Mouse (Mus musculus) hindbrain, embryonic 16.5 days (tissue): Measurements from ENCODE around the gene Ly6g5c. TPM values are rescaled to one million over a fixed set of nuclear protein-coding genes. Genes with fewer than 3 reads are reported as not detected.
A peak's percentile ranks its signal among the peaks of the same experiment; 100 is the strongest.

ENCODE experiments used
- ATAC-seq: fragments of 200-750 bp; cut with Nextera tagmentation; 2 replicates; pipeline ENCODE4 v1.8.0; 2017; ENCODE audit warnings: moderate TSS enrichment, moderate library complexity
- H3K27ac ChIP-seq: fragments of 300-500 bp; sonication (generic); 2 replicates; pipeline ENCODE4 v1.5.1; 2014; ENCODE audit warnings: low read depth, mild to moderate bottlenecking, control low read depth, low read length, moderate library complexity
- H3K27me3 ChIP-seq: fragments of 300-500 bp; sonication (generic); replicated peaks from 2 replicates; pipeline ENCODE4 v1.6.1; 2014; ENCODE audit warnings: low read length; ENCODE audit not compliant: control insufficient read depth, insufficient read depth
- H3K36me3 ChIP-seq: fragments of 300-500 bp; sonication (generic); 2 replicates; pipeline ENCODE4 v1.6.1; 2014; ENCODE audit warnings: mild to moderate bottlenecking, low read length, moderate library complexity, mixed read lengths; ENCODE audit not compliant: control insufficient read depth, insufficient read depth
- H3K4me1 ChIP-seq: fragments of 300-500 bp; sonication (generic); 2 replicates; pipeline ENCODE4 v1.6.1; 2014; ENCODE audit warnings: low read depth, low read length; ENCODE audit not compliant: control insufficient read depth, insufficient read depth
- H3K4me2 ChIP-seq: fragments of 300-500 bp; sonication (generic); 2 replicates; pipeline ENCODE4 v1.6.1; 2014; ENCODE audit warnings: mild to moderate bottlenecking, low read length, control low read depth, moderate library complexity
- H3K4me3 ChIP-seq: fragments of 300-500 bp; sonication (generic); 2 replicates; pipeline ENCODE4 v1.5.1; 2014; ENCODE audit warnings: mild to moderate bottlenecking, low read length, control low read depth, moderate library complexity
- H3K9ac ChIP-seq: fragments of 300-500 bp; sonication (generic); 2 replicates; pipeline ENCODE4 v1.6.1; 2014; ENCODE audit warnings: low read depth, mild to moderate bottlenecking, control low read depth, low read length, moderate library complexity
- H3K9me3 ChIP-seq: fragments of 300-500 bp; sonication (generic); 2 replicates; pipeline ENCODE4 v1.6.1; 2014; ENCODE audit warnings: mild to moderate bottlenecking, low read length, moderate library complexity; ENCODE audit not compliant: control insufficient read depth
- WGBS: fragments of 180-500 bp; shearing (Covaris S2); extraction: QIAGEN DNeasy Blood & Tissue Kit; methylation state at CpG from one replicate; pipeline ENCODE4 v1.1.7; 2014; 5-methylcytosine and 5-hydroxymethylcytosine counted together
- polyA plus RNA-seq: library from polyadenylated mRNA; unstranded; fragments of >200 nt; fragmentation: Nextera tagmentation; extraction: Ambion mirVana; gene quantifications from 2 replicates; pipeline ENCODE4 v1.2.1, GENCODE M21; 2015

Gene Ly6g5c
- polyA plus RNA-seq, 1 experiment from 2014 or later: not detected

DNA sequence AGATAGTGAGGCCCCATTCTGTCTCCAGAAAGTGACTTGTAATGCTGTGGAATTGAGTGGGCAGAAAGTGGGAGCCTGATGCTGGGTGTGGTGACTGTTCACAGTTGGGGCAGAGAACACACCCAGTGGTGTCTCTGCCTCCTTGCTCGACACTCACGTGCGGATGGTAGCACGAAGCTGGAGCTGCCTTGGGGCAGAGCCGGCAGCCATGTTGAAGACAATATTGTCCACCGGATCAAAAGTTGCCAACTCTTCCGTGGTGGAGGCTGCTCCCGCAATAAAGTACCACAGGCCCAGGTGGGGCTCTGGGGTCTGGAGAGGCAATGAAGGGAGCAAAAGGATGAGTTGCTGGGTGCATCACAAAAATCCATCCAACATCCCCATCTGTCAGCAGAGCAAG, 23.0 kb downstream of the Ly6g5c start:
- Histone ChIP-seq H3K4me3 (no peak overlapping the region), H3K27me3 (no peaks in the 10 kb centered on the region), H3K4me1 (peaks cover 16% of the 10 kb centered on the region), H3K4me2 (no peak overlapping the region), H3K36me3 (no peaks in the 10 kb centered on the region), H3K9me3 (no peaks in the 10 kb centered on the region), H3K9ac (no peak overlapping the region), H3K27ac (no peak overlapping the region)
- no peak for ATAC-seq
- WGBS: 89% methylated on average over 8 of the region's 8 CpGs

DNA sequence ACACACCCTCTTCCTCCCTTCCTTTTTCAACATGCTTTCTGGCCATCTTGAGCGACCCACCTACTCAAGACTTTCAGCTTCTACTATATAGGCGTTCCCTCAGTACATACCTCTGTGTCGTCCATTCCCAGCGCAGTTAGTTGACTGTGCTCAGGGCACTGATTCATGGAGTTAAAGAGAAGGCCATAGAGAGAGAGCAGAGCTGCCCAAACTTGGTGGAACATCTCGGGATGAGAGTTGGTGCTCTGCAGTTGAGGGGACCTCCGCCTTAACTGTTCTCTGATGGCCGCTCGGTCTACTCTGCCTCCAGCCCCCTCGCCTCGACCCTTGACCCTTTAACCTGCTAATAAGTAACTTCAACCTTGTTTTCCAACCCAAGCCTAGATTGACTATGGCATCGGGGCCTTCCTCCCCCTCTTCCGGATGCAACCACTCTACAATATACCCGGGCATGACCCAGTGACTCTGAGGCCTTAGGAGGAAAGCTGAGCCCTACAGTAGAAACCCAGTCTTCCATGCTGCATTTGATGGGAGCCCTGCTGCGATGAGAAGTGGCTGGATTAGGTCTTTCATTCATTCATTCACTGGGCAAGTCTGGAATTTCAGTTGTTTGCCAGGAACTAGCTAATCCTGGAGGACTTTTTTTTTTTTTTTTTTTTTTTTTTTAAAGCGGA, 23.6 kb downstream of the Ly6g5c start, which contains the start of gene Apom:
Gene Apom (minus strand): TSS at position 551 of the 674 bp plus-strand sequence.
- Histone ChIP-seq H3K36me3 (no peaks in the 10 kb centered on the region), H3K27ac (no peak within 1 kb of the TSS), H3K4me1 (peaks cover 19% of the 10 kb centered on the region), H3K27me3 (no peaks in the 10 kb centered on the region), H3K4me3 (no peak within 1 kb of the TSS), H3K9me3 (no peaks in the 10 kb centered on the region), H3K4me2 (no peak within 1 kb of the TSS), H3K9ac (no peak within 1 kb of the TSS)
- 84% methylated on average over 15 of the region's 15 CpGs for WGBS
- no peak for ATAC-seq

DNA sequence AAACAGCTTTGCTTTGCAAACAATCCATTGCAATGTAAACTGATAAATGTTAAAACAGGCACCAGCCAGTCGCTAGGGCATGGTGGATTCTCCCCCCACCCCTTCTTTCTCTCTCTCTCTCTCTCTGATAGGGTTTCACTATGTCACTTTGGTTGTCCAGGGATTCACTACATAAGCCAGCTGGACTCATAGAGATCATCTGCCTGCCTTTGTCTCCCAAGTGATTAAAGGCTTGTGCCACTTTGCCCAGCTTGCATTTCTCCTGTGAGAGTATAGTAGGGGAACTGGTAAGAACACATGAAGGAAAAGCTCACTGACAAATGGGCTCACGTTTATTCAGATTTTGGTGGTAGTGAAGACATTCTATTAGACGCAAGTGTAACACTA, 24.1 kb downstream of the Ly6g5c start:
- 80% methylated on average over 3 of the region's 3 CpGs for WGBS
- Histone ChIP-seq H3K36me3 (no peaks in the 10 kb centered on the region), H3K4me3 (no peak overlapping the region), H3K9ac (no peak overlapping the region), H3K4me2 (no peak overlapping the region), H3K4me1 (peaks cover 19% of the 10 kb centered on the region), H3K9me3 (no peaks in the 10 kb centered on the region), H3K27me3 (no peaks in the 10 kb centered on the region), H3K27ac (no peak overlapping the region)
- ATAC-seq: no peak

DNA sequence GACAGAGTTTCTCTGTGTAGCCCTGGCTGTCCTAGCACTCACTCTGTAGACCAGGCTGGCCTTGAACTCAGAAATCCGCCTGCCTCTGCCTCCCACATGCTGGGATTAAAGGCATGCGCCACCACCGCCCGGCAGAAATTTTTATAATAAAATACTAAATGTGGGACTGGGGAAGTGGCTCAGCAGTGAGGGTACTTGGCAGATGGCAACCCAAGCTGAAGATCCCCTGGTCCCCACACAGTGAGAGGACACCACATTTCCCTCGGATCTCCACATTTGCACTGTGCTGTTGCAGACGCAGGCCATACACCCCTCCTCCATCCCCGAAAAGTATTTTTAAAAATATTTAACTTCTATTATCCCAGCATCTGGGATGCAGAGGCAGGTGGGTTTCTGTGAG, 25.4 kb downstream of the Ly6g5c start:
- Histone ChIP-seq H3K9ac (no peak overlapping the region), H3K9me3 (no peaks in the 10 kb centered on the region), H3K4me3 (no peak overlapping the region), H3K27me3 (no peaks in the 10 kb centered on the region), H3K4me1 (peaks cover 18% of the 10 kb centered on the region), H3K4me2 (no peak overlapping the region), H3K27ac (no peak overlapping the region), H3K36me3 (no peaks in the 10 kb centered on the region)
- no peak for ATAC-seq
- 93% methylated on average over 7 of the region's 7 CpGs for WGBS

DNA sequence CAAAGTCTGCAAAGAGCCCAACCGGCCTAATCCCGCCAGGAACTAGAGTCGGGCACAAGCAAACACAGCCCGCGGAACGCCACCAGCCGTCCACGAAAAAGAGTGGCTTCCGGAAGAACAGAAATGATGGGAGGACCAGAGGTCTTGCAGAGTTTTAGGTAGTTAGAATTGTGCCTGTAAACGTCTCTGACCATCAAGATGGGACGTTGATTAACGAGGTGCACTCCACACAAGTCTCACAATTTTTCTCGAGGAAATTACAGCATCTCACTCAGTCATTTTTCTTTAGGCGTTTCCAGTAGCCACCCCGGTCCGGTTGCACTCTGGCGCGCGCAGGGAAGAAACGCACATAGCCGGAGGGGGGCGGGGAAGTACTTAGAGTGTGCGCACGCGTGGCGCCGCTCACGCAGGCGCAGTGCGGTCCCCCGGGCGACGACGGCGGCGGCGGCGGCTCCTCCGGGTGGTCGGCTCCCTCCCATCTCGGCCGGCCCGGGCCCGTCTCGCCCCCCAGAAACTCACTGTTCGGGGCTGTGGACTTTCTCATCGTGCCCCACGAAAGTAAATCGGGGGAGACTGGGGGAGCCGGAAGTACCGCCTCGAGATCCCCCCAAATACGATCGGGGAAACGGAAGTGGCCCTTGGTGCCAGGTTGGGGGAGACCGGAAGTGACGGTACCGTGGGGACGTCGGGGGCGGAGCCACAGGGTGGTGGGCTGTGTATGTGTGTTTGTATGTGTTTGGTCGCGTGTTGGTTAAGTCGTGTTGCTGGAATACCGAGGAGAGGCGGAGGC, 26.9 kb downstream of the Ly6g5c start, which contains the start of gene Bag6:
Gene Bag6 (plus strand): TSS at position 378 of the 790 bp plus-strand sequence.
- peak; percentile 96 for ATAC-seq
- peak within 1 kb of the TSS; percentile 71 for H3K9ac ChIP-seq
- H3K4me1 ChIP-seq: peaks cover 16% of the 10 kb centered on the region
- peaks cover 8% of the 10 kb centered on the region for H3K36me3 ChIP-seq
- no peaks in the 10 kb centered on the region for H3K27me3 ChIP-seq
- H3K4me3 ChIP-seq: peak within 1 kb of the TSS; percentile 72
- WGBS: under 1% methylated on average over 66 of the region's 66 CpGs
- peak within 1 kb of the TSS; percentile 78 for H3K4me2 ChIP-seq
- H3K27ac ChIP-seq: peak within 1 kb of the TSS; percentile 92
- no peaks in the 10 kb centered on the region for H3K9me3 ChIP-seq

DNA sequence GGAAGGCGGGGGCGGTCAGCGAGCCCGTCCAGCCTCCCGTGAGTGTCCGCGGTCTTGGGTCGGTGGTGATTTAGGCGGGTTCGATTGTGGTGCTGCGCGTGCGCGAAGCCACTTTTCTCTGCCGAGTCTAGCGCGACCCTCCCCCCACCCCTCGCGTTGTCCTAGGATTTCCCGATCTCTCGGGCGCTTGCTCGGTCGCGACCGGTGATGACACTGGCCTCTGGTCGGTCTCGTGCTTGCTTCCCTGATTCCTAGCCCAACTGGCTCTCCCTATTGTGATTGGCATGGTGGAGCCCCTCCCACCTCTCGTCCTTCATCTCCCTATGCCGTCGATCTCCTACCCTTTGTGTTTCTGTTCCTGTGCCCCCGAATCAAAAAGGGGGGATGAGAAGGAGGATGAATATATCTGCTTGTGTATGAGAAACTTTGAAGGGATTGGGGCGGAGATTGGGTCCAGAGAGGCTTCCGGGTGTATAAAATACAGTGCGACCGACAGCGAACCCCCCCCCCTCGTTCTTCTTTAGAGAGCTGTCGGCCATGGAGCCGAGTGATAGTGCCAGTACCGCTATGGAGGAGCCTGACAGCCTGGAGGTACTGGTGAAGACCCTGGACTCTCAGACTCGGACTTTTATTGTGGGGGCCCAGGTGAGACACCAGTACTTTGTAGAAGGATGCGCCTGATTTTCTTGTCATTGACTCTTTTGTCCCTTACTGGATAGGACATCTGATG, 27.7 kb downstream of the Ly6g5c start:
- H3K4me1 ChIP-seq: peaks cover 16% of the 10 kb centered on the region
- H3K27me3 ChIP-seq: no peaks in the 10 kb centered on the region
- H3K9ac ChIP-seq: peak overlapping the region; percentile 71
- no peaks in the 10 kb centered on the region for H3K9me3 ChIP-seq
- peak; percentile 62 for ATAC-seq
- H3K27ac ChIP-seq: peak overlapping the region; percentile 92
- H3K4me3 ChIP-seq: peak overlapping the region; percentile 72
- WGBS: under 1% methylated on average over 42 of the region's 43 CpGs
- peak overlapping the region; percentile 78 for H3K4me2 ChIP-seq
- peaks cover 15% of the 10 kb centered on the region for H3K36me3 ChIP-seq

DNA sequence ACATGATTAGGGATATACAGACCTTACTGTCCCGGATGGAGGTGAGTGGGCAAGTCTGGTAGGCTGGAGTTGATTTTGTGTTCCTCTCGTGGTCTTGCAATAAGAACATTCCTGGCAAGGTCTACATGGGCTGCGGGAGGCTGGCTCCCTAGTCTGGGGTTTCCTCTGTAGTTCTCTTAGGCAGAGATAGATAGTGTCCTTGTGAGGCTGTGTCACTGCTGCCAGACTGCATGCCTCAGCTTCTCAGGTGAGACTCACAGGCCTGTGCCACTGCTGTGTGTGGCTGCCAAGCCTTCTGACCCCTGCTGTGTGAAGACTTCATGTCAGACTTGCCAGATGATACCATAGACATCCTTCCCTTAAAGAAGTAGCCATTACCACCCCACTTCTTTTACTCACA, 31.2 kb downstream of the Ly6g5c start:
- peaks cover 49% of the 10 kb centered on the region for H3K36me3 ChIP-seq
- no peak for ATAC-seq
- WGBS: 86% methylated on average over 3 of the region's 3 CpGs

DNA sequence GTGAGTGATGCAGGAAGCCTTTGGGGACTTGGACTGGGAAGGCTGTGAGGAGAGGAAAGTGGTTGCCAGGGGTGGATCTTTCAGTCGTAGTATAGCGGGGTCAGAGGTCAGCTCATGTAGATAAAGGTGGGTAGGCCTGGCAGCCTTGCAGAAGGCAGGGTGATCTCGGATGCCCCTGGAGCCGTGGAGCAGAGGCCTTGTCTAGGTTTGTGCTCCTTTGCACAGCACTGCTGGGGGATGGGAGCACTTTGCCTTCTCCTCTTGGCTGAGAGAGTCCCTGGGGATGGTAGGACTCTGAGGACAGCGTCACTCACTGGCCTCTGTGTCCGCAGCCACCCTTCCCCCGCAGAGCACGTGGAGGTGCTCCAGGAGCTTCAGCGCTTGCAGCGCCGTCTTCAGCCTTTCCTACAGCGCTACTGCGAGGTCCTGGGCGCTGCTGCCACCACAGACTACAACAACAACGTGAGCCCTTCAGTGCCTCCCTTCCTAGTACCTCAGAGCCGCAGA, 32.5 kb downstream of the Ly6g5c start:
- Histone ChIP-seq H3K4me1 (peaks cover 16% of the 10 kb centered on the region), H3K9me3 (peaks cover 3% of the 10 kb centered on the region; the same call in 1 of the 2 replicates), H3K9ac (no peak overlapping the region), H3K36me3 (peaks cover 62% of the 10 kb centered on the region), H3K4me2 (no peak overlapping the region), H3K4me3 (no peak overlapping the region), H3K27me3 (no peaks in the 10 kb centered on the region), H3K27ac (no peak overlapping the region)
- WGBS: 75% methylated on average over 16 of the region's 16 CpGs
- no peak for ATAC-seq

More for the DNA sequence above, 31.2 kb downstream of the Ly6g5c start:
- Histone ChIP-seq H3K9me3 (peaks cover 3% of the 10 kb centered on the region; the same call in 1 of the 2 replicates), H3K27ac (no peak overlapping the region), H3K27me3 (no peaks in the 10 kb centered on the region), H3K4me2 (no peak overlapping the region), H3K9ac (no peak overlapping the region), H3K4me1 (peaks cover 16% of the 10 kb centered on the region), H3K4me3 (no peak overlapping the region)
